Mouse (Mus musculus) CH12.LX (cell line): ENCODE results near the gene Cfap126. TPM values are rescaled to one million over a fixed set of nuclear protein-coding genes. Genes with fewer than 3 reads are reported as not detected.
"Not testable (repeated sequence)": the region's sequence is repeated elsewhere in the genome, so short reads cannot be mapped to it uniquely, and the experiment has no call there.

Source experiments
- DNase-seq: peaks from one replicate; pipeline ENCODE4 v3.0.0-alpha.2; 2013; ENCODE audit errors: extremely low read depth
- H3K27ac ChIP-seq: 2 replicates; pipeline ENCODE4 v1.5.1; 2012; ENCODE audit warnings: low read depth, mild to moderate bottlenecking, control low read depth, moderate library complexity; ENCODE audit not compliant: insufficient read depth
- H3K27me3 ChIP-seq: replicated peaks from 2 replicates; pipeline ENCODE3; 2012; ENCODE audit warnings: inconsistent platforms
- H3K36me3 ChIP-seq, 2 experiments: replicated peaks in 1 of 2; 2 replicates each; pipeline versions ENCODE3 to v1.6.1; 2012; ENCODE audit warnings: inconsistent platforms in 1 of 2, low read length in 1 of 2, mild to moderate bottlenecking in 1 of 2, mixed read lengths in 1 of 2, moderate library complexity in 1 of 2; ENCODE audit not compliant: control insufficient read depth in 1 of 2, insufficient read depth in 1 of 2
- H3K4me1 ChIP-seq, 2 experiments: 2 replicates each; pipeline ENCODE4 v1.6.1; 2012; ENCODE audit warnings: inconsistent platforms in 1 of 2, moderate library complexity in 1 of 2; ENCODE audit not compliant: insufficient read depth in 2 of 2, control insufficient read depth in 1 of 2
- H3K4me2 ChIP-seq: 2 replicates; pipeline ENCODE4 v1.6.1; 2012; ENCODE audit warnings: low read depth, mild to moderate bottlenecking, control low read depth; ENCODE audit not compliant: poor library complexity, insufficient read depth, severe bottlenecking
- H3K4me3 ChIP-seq, 3 experiments: fragments of 150-350 bp in 1 of 3; sonication (generic) in 1 of 3; replicated peaks in 1 of 3; 2 replicates each; pipeline versions ENCODE3 to v1.5.1; 2011 to 2012; ENCODE audit warnings: low read depth in 2 of 3, low read length in 2 of 3, mild to moderate bottlenecking in 2 of 3, moderate library complexity in 2 of 3, control low read depth in 1 of 3, improper control_type of control experiment in 1 of 3, inconsistent platforms in 1 of 3, mixed read lengths in 1 of 3; ENCODE audit not compliant: poor library complexity in 1 of 3
- H3K79me2 ChIP-seq: replicated peaks from 2 replicates; pipeline ENCODE4 v1.6.1; 2012; ENCODE audit warnings: mild to moderate bottlenecking, moderate library complexity; ENCODE audit not compliant: control insufficient read depth, poor library complexity, insufficient read depth, severe bottlenecking; ENCODE audit errors: extremely low read depth
- H3K9ac ChIP-seq: 2 replicates; pipeline ENCODE4 v1.6.1; 2012; ENCODE audit warnings: low read depth, mild to moderate bottlenecking, control low read depth, moderate library complexity; ENCODE audit not compliant: insufficient read depth
- H3K9me3 ChIP-seq: replicated peaks from 2 replicates; pipeline ENCODE3; 2012; ENCODE audit warnings: low read length, inconsistent platforms, mixed read lengths
- dilution Hi-C: fragments of 300-500 bp; cut with MboI; formaldehyde crosslinking; loops from 2 replicates; pipeline ENCODE4 v1.14.3; 2020; ENCODE audit warnings: low sequenced_read_pairs; ENCODE audit not compliant: extremely low pct_unique_long_range_greater_than_20kb, extremely low pct_ligation_motif_present
- in situ Hi-C: fragments of 300-500 bp; cut with MboI; formaldehyde crosslinking; loops from 3 replicates; pipeline ENCODE4 v1.14.3; 2019; ENCODE audit warnings: low sequenced_read_pairs, low pct_ligation_motif_present, low pct_unique_long_range_greater_than_20kb, mixed read lengths
- polyA plus RNA-seq: library from polyadenylated mRNA; unstranded; fragments of >175 nt; gene quantifications from 2 replicates; pipeline ENCODE4 v1.2.1, GENCODE M21; 2012; ENCODE audit warnings: low read depth; ENCODE audit not compliant: insufficient read length
- total RNA-seq, 2 experiments: library from RNA; depleted of rRNA; stranded (reverse); fragments of 300-350 nt in 1 of 2; fragments of >200 nt in 1 of 2; gene quantifications; 2 replicates each; pipeline ENCODE4 v1.2.3; 2012 to 2014

The Cfap126 gene
- total and polyA plus RNA-seq, 3 experiments = 0.79 to 3.4 (median 2.0) TPM

- H3K4me2 ChIP-seq, H3K9ac ChIP-seq, H3K4me3 ChIP-seq, H3K27ac ChIP-seq, H3K27me3 ChIP-seq, DNase-seq, H3K79me2 ChIP-seq, dilution Hi-C loops, H3K36me3 ChIP-seq, in situ Hi-C loops, H3K4me1 ChIP-seq, H3K9me3 ChIP-seq: not testable (repeated sequence)
These were observed 42.0 kb upstream of the Cfap126 start for GRCm38 (mm10) chr1:171071726-171072125.

- DNase-seq, H3K27me3 ChIP-seq, H3K4me1 ChIP-seq, in situ Hi-C loops, H3K79me2 ChIP-seq, H3K36me3 ChIP-seq, H3K27ac ChIP-seq, H3K9ac ChIP-seq, H3K4me3 ChIP-seq, H3K4me2 ChIP-seq, H3K9me3 ChIP-seq, dilution Hi-C loops: not testable (repeated sequence)
These were observed 41.5 kb upstream of the Cfap126 start for GRCm38 (mm10) chr1:171072217-171072616.

GRCm38 (mm10) chr1:171074283-171074682 lies 39.4 kb upstream of the Cfap126 start:
- H3K4me2 ChIP-seq, H3K4me1 ChIP-seq, H3K4me3 ChIP-seq, dilution Hi-C loops, H3K9ac ChIP-seq, H3K27ac ChIP-seq, in situ Hi-C loops, H3K9me3 ChIP-seq, H3K79me2 ChIP-seq, H3K36me3 ChIP-seq, H3K27me3 ChIP-seq, DNase-seq: not testable (repeated sequence)

GRCm38 (mm10) chr1:171076176-171076575 lies 37.5 kb upstream of the Cfap126 start:
- DNase-seq, H3K4me3 ChIP-seq, H3K4me2 ChIP-seq, H3K36me3 ChIP-seq, H3K79me2 ChIP-seq, H3K9ac ChIP-seq, H3K4me1 ChIP-seq, H3K9me3 ChIP-seq, H3K27ac ChIP-seq, dilution Hi-C loops, in situ Hi-C loops, H3K27me3 ChIP-seq: not testable (repeated sequence)

- H3K27ac ChIP-seq, H3K9me3 ChIP-seq, H3K4me1 ChIP-seq, H3K9ac ChIP-seq, H3K4me2 ChIP-seq, H3K4me3 ChIP-seq, H3K27me3 ChIP-seq, DNase-seq, in situ Hi-C loops, dilution Hi-C loops, H3K79me2 ChIP-seq, H3K36me3 ChIP-seq: not testable (repeated sequence)
These were observed 36.5 kb upstream of the Cfap126 start for GRCm38 (mm10) chr1:171077192-171077591.

- in situ Hi-C loops, H3K27ac ChIP-seq, H3K4me1 ChIP-seq, H3K4me2 ChIP-seq, H3K4me3 ChIP-seq, H3K9me3 ChIP-seq, dilution Hi-C loops, H3K27me3 ChIP-seq, H3K79me2 ChIP-seq, DNase-seq, H3K36me3 ChIP-seq, H3K9ac ChIP-seq: not testable (repeated sequence)
These were observed 35.8 kb upstream of the Cfap126 start for GRCm38 (mm10) chr1:171077955-171078354.
